Mouse (Mus musculus) layer of hippocampus, adult 2 months (tissue): ENCODE results near the gene Hid1. TPM values are rescaled to one million over a fixed set of nuclear protein-coding genes. Genes with fewer than 3 reads are reported as not detected.
A peak's percentile ranks its signal among the peaks of the same experiment; 100 is the strongest.

Experiments
- DNase-seq, 2 experiments: peaks; one replicate each; pipeline ENCODE4 v3.0.0; 2022; ENCODE audit warnings: low spot score in 2 of 2
- H3K27ac ChIP-seq: fragments of 200-600 bp; 2 replicates; pipeline ENCODE4 v1.8.1; 2022
- H3K4me3 ChIP-seq: fragments of 200-600 bp; 2 replicates; pipeline ENCODE4 v1.8.1; 2022; ENCODE audit warnings: mild to moderate bottlenecking
- CTCF ChIP-seq: fragments of 200-600 bp; conservative IDR thresholded peaks from 2 replicates; pipeline ENCODE4 v1.8.1; 2022; ENCODE audit warnings: antibody characterized with exemption, mild to moderate bottlenecking, moderate library complexity
- total RNA-seq, 2 experiments: library from RNA; stranded (reverse); gene quantifications; 2 replicates each; pipeline ENCODE4 v1.2.3; 2021

The Hid1 gene
- total RNA-seq, 2 experiments from 2014 or later: 110 to 119 TPM

DNA sequence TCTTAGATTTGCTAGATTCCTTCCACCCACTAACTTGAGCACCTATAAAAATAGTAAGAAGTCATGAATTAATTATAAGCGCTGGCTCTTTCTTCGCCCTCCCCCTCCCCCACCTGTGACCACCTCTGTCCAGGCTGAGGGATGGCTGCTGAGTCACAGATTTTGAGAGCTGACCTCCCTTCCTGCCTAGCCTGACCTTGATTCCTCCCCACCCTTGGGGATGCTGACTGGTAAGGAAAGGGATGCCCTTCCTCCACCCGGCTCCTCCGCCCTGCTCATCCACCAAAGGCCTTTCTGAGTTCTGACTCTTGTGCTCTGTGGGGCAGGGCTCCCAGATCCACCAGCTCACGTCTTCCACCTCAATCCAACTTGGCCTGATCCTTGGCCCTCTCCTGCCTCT is 17.0 kb upstream of the Hid1 start:
- no peak for TF ChIP-seq CTCF
- no peak for DNase-seq
- peak overlapping the region; percentile 98 for H3K27ac ChIP-seq
- H3K4me3 ChIP-seq: no peak overlapping the region; the same call in 1 of the 2 replicates

DNA sequence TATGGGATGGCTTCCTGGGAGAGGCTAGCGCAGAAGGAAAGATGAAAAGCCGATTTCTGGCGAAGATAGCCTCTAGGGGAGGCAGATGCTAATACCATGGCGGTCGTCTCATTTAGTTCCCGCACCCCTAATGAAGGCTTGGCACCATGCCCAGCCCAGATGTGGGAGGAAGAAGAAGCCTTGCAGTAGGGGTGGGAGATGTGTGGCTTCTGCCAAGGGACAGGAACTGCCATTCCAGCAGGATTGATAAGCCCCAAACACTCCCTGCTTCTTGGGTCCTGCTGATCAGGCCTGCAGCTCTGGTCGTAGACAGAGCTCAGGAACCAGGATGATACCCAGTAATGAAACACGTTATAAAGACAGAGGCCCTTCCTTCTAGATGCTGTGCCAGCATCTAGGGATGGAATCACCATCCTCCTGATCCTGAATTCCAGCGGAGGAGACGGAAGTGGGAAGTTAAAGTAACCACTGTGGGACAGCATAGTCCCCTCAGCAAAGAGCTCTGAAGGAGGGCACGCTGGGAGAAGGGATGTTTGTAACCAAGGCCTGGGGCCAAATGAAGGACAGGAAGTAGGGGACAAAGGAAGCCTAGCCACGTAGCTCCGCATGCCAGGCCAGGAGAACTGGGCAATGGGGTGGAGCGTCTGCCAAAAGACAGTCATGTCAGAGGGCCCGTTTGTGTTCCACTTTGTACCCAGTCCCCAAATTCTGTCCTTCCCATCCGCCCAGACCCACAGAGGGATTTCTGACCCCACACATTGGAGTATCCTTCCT is 16.3 kb upstream of the Hid1 start:
- peak overlapping the region; percentile 91 for H3K4me3 ChIP-seq
- H3K27ac ChIP-seq: peak overlapping the region; percentile 98
- no peak for DNase-seq
- TF ChIP-seq CTCF: no peak

DNA sequence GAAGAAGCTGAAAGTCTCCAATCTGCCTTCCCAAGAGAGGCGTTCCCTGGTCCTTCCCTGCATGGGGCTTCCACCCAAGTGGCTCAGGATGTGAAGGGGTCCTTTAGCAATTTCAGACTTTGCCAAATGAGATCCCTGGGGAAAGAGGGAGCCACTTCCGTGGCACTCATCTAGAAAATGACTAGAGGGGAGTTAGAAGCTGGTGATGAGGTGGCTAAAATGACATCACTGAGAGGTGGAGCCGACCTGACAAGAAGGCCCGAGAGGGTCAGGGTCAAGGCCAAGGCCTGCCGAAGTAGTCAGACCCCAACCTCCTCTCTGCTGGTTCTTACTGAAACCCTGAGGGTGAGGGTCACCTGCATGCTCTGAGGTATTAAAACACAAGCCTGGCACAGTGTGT is 15.3 kb upstream of the Hid1 start:
- no peak for DNase-seq
- H3K4me3 ChIP-seq: peak overlapping the region; percentile 91
- H3K27ac ChIP-seq: peak overlapping the region; percentile 98
- no peak for TF ChIP-seq CTCF

DNA sequence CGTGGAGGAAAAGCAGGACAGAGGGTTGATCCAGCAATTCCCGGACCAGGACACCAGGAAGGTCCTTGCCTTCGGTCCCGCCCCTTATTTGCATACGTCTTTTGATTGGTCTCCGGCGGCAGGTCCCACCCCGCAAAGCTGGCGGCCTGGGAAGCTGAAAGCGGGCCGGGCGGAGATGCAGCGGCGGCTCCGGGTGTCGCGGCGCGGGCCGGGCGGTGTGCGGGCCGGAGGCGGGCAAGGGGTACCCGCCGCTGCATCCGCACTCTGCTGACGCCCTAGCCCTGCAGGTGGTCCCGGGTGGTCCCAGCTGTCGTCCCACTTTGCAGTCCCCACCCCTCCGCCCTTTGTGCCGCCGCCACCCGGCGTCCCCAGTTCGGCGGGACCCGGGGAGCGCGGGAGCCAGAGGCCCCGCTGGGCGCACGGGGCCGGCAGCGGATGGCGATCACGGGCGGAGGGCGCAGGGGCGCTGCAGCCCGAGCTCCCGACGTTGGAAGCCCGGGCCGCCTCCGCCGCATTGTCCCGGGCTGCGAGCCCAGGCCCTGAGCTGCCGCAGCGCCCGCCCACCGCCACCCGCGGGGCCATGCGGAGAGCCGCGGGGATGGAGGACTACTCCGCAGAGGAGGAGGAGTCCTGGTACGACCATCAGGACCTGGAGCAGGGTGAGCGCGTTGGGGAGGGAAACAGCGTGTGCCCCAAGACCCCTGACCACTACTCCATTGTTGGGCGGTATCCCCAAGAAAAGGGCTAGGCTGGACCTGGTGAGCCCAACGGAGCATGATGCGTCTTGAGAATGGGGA is 14.4 kb upstream of the Hid1 start, which contains the start of gene Cdr2l:
Cdr2l (plus strand) TSS at position 174 of the 797 bp plus-strand sequence.
- H3K4me3 ChIP-seq: peak within 1 kb of the TSS; percentile 91
- DNase-seq: peak; percentile 85 to 90
- TF ChIP-seq CTCF: no peak
- peak within 1 kb of the TSS; percentile 98 for H3K27ac ChIP-seq

DNA sequence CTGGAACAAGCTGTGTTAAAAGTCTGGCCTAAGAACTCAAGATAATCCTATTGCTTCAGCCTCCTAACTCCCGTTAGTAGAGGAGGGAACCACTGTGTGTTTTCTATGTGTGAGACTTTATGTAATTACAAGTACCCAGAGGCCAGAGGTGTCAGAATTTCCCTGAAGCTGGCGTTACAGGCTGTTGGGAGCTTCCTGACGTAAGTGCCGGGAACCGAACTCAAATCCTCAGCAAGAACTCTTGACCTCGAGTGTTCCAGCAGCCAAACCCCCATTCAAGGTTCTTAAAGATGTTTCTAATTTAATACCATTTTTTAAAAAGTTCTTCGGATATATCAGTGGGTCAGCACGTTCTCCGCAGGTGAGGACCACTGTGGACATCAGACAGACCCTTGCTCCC is 13.7 kb upstream of the Hid1 start:
- Histone ChIP-seq H3K4me3 (peak overlapping the region; percentile 91), H3K27ac (peak overlapping the region; percentile 98; the same call in 1 of the 2 replicates)
- DNase-seq: no peak
- no peak for TF ChIP-seq CTCF

DNA sequence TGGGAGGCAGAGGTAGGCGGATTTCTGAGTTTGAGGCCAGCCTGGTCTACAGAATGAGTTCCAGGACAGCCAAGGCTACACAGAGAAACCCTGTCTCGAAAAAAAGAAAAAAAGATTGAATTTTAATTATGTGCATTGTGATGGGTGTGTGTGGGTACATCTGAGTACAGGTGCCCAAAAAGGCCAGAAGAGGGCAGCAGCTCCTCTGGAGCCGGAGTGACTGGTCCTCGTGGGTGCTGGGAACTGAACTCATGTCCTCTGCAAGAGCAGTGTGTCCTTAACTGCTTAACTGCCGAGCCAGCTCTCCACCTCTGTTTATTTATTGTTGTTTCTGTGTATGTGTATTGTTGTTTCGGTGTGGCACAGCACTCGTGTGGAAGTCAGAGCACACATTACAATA is 10.3 kb upstream of the Hid1 start:
- Histone ChIP-seq H3K27ac (no peak overlapping the region), H3K4me3 (no peak overlapping the region)
- no peak for DNase-seq
- peak; percentile 36; the same call in 1 of the 2 replicates for TF ChIP-seq CTCF

DNA sequence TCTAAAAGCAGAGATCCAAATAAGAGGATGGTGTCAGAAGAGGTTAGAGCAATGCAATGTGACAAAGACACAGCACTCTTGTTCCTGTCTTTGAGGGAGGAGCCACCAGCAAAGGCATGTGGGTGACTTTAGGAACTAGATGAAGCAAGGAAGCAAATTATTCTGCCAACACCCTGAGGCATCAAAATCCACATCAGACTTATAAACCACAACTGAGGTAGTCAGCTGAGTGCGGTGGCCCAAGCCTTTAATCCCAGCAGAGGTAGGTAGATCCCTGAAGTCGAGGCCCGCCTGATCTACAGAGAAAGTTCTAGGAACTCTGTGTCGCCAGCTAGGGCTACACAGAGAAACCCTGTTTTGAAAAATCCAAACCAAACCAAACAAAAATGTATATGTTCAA is 9.7 kb upstream of the Hid1 start:
- Histone ChIP-seq H3K4me3 (no peak overlapping the region), H3K27ac (no peak overlapping the region)
- no peak for TF ChIP-seq CTCF
- no peak for DNase-seq

DNA sequence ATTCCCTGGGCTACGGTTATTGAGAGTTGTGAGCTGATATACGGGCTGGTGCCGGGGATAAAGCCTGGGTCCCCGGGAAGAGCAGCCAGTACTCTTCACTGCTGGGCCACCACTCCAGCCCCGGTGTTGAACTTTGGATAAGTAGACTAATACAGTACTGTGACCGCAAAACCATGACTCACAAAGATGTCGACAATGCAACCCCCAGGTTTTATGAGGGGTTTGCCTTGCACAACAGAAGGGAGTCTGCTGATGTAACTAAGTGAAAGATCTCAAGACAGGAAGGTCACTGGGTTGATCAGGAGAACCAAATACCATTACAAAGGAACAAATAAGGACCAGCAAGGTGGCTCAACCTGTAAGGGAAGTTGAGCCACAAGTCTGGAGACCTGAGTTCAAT is 9.2 kb upstream of the Hid1 start:
- no peak for TF ChIP-seq CTCF
- no peak for DNase-seq
- no peak overlapping the region for H3K27ac ChIP-seq
- H3K4me3 ChIP-seq: no peak overlapping the region

DNA sequence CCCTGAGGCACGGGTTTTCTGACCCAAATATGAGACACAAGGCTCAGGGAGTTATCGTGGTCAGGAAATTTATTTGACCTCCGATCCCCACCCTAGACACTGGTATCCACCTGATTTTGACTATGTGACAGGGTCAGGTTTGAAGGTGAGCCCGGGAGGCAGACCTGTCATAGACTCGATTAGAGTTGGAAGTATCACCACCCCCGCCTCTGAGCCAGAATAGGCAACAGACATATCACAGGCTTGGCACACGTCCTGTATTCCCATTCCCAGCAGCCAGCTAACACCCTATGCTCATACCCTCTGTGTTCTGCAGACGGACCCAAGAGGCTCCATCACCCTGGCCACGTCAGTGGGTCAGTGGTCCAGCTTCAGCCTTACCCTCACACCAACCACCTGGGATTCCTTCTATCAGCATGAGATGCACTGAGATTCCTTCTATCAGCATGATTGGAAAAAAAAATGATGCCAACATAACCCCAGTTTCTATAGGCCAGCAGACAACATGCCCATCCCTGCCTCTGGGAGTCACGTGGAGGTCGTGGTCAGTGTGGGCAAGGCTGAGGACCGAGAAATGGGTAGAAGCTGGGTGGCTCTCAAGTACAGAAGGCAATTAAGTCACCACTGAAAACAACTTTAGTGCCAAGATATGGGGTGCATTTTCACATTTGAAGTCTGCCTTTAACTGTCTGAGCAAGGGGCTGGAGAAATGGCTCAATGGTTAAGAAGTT is 7.3 kb upstream of the Hid1 start:
- DNase-seq: peak in 1 of 2 experiments; percentile 64
- Histone ChIP-seq H3K27ac (peak overlapping the region; percentile 92), H3K4me3 (peak overlapping the region; percentile 54)
- TF ChIP-seq CTCF: no peak

DNA sequence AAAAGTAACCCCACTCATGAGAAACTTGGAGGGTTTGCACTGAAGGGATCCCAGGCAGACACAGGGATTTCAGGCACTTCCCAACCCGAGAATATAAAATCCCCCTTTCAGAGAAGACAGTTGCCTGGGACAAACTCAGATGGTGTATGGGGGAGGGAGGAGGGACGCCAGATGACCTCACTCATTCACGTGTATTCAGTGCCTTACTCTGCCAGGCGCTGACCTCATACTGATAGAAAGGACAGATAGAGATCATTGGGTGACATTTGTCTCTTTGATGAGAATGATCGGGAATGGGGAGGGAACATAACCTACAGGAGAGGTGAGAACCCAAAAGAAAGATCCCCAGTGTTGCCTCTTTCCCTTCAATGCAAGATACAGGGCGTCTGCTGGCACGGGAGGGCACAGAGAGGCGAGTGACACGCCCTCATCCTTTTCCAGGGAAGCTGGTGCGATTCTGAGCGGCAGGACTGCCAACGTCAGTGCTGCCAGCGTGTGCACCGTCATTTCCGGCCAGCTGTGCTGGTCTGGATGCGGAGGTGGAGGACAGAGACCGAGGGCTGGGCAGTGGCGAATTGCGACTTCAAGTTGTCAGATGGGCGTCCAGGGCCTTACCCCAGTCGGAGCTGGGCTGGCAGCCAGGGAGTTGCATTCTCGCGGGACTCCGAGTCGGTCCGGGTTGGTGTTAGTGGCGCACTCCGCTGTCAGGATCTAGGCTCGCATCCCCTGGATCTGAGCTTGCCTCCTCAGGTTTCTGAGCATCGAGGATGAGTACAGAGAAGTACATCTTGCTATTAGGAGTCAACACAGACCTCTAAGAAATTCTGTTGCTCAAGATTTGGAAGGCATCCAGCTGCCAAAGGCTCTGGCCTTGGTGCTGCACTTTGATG is 6.5 kb upstream of the Hid1 start:
- H3K27ac ChIP-seq: peak overlapping the region; percentile 92
- peak overlapping the region; percentile 54 for H3K4me3 ChIP-seq
- no peak; the same call in 1 of the 2 replicates for TF ChIP-seq CTCF
- DNase-seq: peak; percentile 67 to 72

DNA sequence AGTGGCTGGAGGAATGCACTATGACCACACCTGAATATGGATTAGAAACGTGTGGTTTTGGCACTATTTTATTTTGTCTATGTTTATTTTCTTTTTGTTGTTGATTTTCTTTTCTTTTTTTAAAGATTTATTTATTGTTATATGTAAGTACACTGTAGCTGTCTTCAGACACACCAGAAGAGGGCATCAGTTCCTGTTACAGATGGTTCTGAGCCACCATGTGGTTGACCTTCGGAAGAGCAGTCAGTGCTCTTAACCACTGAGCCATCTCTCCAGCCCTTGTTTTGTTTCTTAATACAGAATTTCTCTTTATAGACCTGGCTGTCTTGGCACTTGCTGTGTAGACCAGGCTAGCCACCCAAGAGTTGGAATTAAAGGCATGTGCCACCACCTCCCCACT is 5.2 kb upstream of the Hid1 start:
- TF ChIP-seq CTCF: peak; percentile 61
- peak overlapping the region; percentile 92; the same call in 1 of the 2 replicates for H3K27ac ChIP-seq
- H3K4me3 ChIP-seq: no peak overlapping the region
- DNase-seq: no peak

DNA sequence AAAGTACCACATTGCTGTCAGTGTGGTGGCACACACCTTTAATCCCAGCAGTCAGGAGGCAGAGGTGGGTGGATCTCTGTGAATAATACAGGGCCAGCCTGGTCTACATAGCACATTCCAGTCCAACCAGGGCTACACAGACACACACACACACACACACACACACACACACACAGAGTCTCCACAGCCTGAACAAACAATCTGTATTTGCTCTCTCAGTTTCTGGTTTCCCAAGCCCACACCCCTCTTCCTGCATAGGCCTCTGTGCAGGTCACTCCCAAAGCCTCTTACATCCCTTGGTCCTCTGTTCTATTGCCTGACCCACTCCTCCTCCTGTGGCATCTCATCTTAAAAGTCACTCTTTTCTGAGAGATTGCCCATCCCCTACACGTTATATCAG is 4.5 kb upstream of the Hid1 start:
- H3K4me3 ChIP-seq: no peak overlapping the region
- no peak for TF ChIP-seq CTCF
- H3K27ac ChIP-seq: no peak overlapping the region
- no peak for DNase-seq
